Mouse (Mus musculus) embryonic facial prominence, embryonic 13.5 days (tissue): ENCODE results near the gene Enox2. TPM values are rescaled to one million over a fixed set of nuclear protein-coding genes. Genes with fewer than 3 reads are reported as not detected.

Experiments
- ATAC-seq: fragments of 200-750 bp; cut with Nextera tagmentation; 2 replicates; pipeline ENCODE4 v1.8.0; 2017; ENCODE audit warnings: low read depth; ENCODE audit not compliant: insufficient number of reproducible peaks, insufficient read depth, low FRiP score, low TSS enrichment
- H3K27ac ChIP-seq: fragments of 300-500 bp; sonication (generic); 2 replicates; pipeline ENCODE4 v1.5.1; 2015; ENCODE audit warnings: moderate library complexity, mild to moderate bottlenecking, inconsistent platforms
- H3K27me3 ChIP-seq: fragments of 300-500 bp; sonication (generic); 2 replicates; pipeline ENCODE4 v1.6.1; 2015; ENCODE audit warnings: mild to moderate bottlenecking, inconsistent platforms
- H3K36me3 ChIP-seq: fragments of 300-500 bp; sonication (generic); 2 replicates; pipeline ENCODE4 v1.6.1; 2015; ENCODE audit warnings: mild to moderate bottlenecking, inconsistent platforms
- H3K4me1 ChIP-seq: fragments of 300-500 bp; sonication (generic); 2 replicates; pipeline ENCODE4 v1.6.1; 2015; ENCODE audit warnings: inconsistent platforms
- H3K4me2 ChIP-seq: fragments of 300-500 bp; sonication (generic); 2 replicates; pipeline ENCODE4 v1.6.1; 2015; ENCODE audit warnings: moderate library complexity, mild to moderate bottlenecking, inconsistent platforms
- H3K4me3 ChIP-seq: fragments of 300-500 bp; sonication (generic); 2 replicates; pipeline ENCODE4 v1.5.1; 2015; ENCODE audit warnings: mild to moderate bottlenecking, inconsistent platforms
- H3K9ac ChIP-seq: fragments of 300-500 bp; sonication (generic); 2 replicates; pipeline ENCODE4 v1.6.1; 2015; ENCODE audit warnings: mild to moderate bottlenecking, inconsistent platforms
- H3K9me3 ChIP-seq: fragments of 300-500 bp; sonication (generic); 2 replicates; pipeline ENCODE4 v1.6.1; 2016; ENCODE audit warnings: inconsistent platforms
- WGBS: fragments of 180-500 bp; shearing (Covaris S2); methylation state at CpG from one replicate; pipeline ENCODE4 v1.1.7; 2015; ENCODE audit warnings: mixed read lengths; 5-methylcytosine and 5-hydroxymethylcytosine counted together
- polyA plus RNA-seq: library from polyadenylated mRNA; unstranded; fragments of >200 nt; fragmentation: Nextera tagmentation; extraction: Ambion mirVana; gene quantifications from 2 replicates; pipeline ENCODE4 v1.2.1, GENCODE M21; 2015

The Enox2 gene
- polyA plus RNA-seq, result 6.3 and 7.4 TPM in 2 replicates

DNA sequence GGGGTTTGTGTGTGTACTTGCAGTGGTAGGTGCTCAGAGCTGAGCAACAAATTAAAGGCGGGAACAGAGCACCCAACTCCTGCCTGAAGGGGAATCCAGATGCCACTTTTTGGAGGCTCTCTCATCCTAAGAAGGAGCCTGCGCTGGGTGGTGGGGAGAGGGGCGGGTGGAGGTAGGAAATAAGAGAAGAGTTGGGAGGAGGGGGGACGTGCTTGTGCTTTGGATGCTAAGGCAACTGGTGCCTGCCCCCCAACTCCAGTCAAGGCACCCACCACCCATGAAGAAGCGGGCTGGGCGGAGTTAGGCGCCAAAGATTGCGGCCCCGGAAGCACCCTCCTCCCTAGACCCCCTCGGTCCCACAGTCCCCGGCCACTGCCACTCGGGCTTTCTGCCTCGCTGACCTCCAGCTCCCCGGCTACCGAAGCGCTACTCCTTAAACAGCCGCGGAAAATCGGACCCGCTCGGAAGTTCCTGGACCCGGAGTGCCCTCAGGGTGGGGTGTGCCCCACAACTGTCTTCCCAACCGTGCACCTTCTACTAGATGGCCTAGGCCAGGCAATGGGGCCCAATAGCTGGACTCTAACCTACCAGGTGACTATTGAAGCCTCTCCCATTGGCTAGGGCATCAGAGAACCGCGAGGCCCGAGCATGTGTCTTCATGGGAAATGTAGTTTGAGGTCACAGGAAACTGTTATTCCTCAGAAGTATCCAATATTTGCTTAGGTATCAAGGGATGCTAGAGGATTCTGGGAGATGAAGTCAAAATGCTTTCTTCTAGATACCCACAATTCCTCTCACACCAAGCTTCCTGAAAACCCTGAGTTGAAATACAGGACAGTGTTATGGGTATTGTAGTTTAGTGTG is at the start of gene Enox2:
Enox2 (minus strand) TSS at position 560 of the 864 bp plus-strand sequence.
- H3K9ac ChIP-seq, result peak within 1 kb of the TSS; percentile 69
- H3K9me3 ChIP-seq, result no peaks in the 10 kb centered on the region
- peak; percentile 100 for ATAC-seq
- 22% methylated on average over 26 of the region's 26 CpGs for WGBS
- H3K27ac ChIP-seq, result peak within 1 kb of the TSS; percentile 75
- no peaks in the 10 kb centered on the region for H3K4me1 ChIP-seq
- H3K36me3 ChIP-seq, result no peaks in the 10 kb centered on the region
- H3K4me2 ChIP-seq, result peak within 1 kb of the TSS; percentile 55
- H3K27me3 ChIP-seq, result no peaks in the 10 kb centered on the region
- peak within 1 kb of the TSS; percentile 52 for H3K4me3 ChIP-seq

DNA sequence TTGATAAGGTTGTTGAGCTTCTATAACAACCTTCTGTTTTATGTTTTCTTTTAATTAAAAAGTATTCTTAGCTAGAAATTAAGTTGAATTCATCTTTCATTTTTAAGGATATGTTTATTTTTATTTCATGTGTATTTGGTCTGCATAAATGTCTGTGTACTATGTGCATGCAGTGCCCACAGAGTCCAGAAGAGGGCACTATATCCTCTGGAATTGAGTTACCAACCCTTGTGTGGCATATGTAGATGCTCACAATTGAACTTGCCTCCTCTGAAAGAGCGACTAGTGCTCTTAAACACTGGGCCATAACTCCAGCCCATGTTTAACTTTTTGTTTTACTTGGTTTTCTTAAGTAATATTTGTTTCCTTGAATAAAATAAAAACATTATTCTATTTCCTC is 21.4 kb upstream of the Enox2 start:
- Histone ChIP-seq H3K4me2 (no peak overlapping the region), H3K9me3 (no peaks in the 10 kb centered on the region), H3K27me3 (no peaks in the 10 kb centered on the region), H3K4me1 (no peaks in the 10 kb centered on the region), H3K36me3 (no peaks in the 10 kb centered on the region), H3K27ac (no peak overlapping the region), H3K4me3 (no peak overlapping the region), H3K9ac (no peak overlapping the region)
- WGBS, result 41% methylated on average over 1 of the region's 1 CpGs
- ATAC-seq, result no peak

GRCm38 (mm10) chrX:49306659-49307058 is 18.6 kb upstream of the Enox2 start:
- no peak overlapping the region for H3K4me3 ChIP-seq
- no peaks in the 10 kb centered on the region for H3K4me1 ChIP-seq
- no peaks in the 10 kb centered on the region for H3K36me3 ChIP-seq
- no peaks in the 10 kb centered on the region for H3K27me3 ChIP-seq
- ATAC-seq, result no peak
- H3K4me2 ChIP-seq, result no peak overlapping the region
- no peak overlapping the region for H3K9ac ChIP-seq
- no peaks in the 10 kb centered on the region for H3K9me3 ChIP-seq
- 17% methylated on average over 5 of the region's 5 CpGs for WGBS
- H3K27ac ChIP-seq, result no peak overlapping the region

DNA sequence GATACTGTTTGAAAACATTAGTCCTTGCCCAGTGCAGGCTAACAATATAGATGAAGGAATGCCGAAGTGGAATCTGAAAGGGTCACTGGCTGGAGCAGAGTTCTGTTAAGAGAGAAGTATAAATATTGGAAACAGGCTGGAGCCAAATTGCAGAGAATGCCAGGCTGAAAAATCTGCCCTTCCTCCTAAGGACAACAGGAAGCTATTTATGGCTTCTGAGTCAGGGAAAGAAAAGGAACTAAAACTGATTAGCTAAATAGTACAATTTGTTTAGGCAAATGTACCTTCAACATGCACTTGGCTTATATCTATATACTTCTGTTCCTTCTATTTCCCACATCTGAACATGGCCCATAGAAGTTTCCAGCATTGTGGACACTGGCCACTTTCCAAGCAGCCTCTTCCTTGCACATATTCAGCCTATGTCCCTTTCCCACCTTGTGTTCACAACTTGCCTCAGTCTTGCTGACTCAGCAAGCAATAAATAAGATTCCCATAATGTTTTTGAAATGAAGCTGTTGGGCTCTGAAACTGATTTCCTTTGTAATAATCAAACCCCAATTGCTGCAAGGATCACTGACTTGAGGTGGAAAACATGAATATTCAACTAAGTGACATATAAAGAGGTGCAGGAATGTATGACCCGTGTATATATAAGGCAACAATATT is 8.0 kb downstream of the Enox2 start:
- ATAC-seq, result no peak
- Histone ChIP-seq H3K27me3 (no peaks in the 10 kb centered on the region), H3K9me3 (no peaks in the 10 kb centered on the region), H3K4me3 (no peak overlapping the region), H3K36me3 (no peaks in the 10 kb centered on the region), H3K27ac (no peak overlapping the region), H3K4me2 (no peak overlapping the region), H3K4me1 (no peaks in the 10 kb centered on the region), H3K9ac (no peak overlapping the region)
- WGBS, result 70% methylated on average over 2 of the region's 2 CpGs

DNA sequence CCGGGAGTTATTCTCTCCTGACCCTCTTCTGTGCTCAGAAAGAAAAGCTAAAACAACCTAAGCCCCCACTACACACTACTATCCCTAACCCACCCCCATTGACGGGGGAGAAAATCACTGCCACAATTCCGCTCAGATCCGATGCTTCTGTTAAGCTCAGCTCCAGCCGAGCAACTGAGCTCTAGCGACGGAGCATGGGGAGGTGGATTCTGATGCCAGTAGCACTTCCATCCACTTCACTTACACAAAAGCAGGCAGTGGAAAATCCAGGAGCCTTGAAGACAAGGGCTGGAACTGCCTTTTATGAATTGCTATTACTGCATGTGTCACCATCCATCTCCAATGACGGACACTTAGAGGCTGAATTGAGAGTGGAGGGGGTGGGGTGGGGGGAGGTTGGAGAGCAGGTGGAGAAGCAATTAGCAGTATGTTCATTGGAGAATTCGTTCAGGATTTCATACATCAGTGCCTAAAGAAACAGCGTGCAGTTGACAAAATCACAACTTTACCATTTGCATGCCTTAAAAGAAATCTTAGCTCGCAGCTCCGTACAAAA is 14.5 kb downstream of the Enox2 start:
- no peak for ATAC-seq
- Histone ChIP-seq H3K4me2 (no peak overlapping the region), H3K36me3 (no peaks in the 10 kb centered on the region), H3K9me3 (no peaks in the 10 kb centered on the region), H3K27ac (no peak overlapping the region), H3K4me1 (no peaks in the 10 kb centered on the region), H3K27me3 (no peaks in the 10 kb centered on the region), H3K9ac (no peak overlapping the region), H3K4me3 (no peak overlapping the region)
- WGBS, result 66% methylated on average over 12 of the region's 12 CpGs

DNA sequence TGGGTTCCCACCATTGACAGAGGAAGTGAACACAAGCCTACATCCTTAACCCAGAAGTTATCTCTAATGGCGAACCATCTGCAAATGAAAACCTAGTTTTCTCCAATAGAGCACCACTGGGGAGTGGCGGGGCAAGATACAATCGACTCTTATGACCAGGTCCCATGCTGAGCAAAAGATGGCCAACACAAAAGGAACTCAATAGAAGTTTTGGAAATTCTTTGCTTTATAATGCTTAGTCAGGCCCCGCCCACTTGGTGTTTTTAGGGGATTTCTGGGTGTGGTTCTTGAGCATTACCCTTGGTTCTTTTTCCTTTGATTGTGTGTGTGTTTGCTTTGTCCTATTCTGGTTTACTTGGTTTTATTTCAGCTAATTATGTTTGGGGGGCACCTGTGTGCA is 37.2 kb downstream of the Enox2 start:
- Histone ChIP-seq H3K4me2 (no peak overlapping the region), H3K27me3 (no peaks in the 10 kb centered on the region), H3K9me3 (no peaks in the 10 kb centered on the region), H3K4me3 (no peak overlapping the region), H3K4me1 (no peaks in the 10 kb centered on the region), H3K9ac (no peak overlapping the region), H3K27ac (no peak overlapping the region), H3K36me3 (no peaks in the 10 kb centered on the region)
- WGBS, result 89% methylated on average over 4 of the region's 4 CpGs
- ATAC-seq, result no peak

DNA sequence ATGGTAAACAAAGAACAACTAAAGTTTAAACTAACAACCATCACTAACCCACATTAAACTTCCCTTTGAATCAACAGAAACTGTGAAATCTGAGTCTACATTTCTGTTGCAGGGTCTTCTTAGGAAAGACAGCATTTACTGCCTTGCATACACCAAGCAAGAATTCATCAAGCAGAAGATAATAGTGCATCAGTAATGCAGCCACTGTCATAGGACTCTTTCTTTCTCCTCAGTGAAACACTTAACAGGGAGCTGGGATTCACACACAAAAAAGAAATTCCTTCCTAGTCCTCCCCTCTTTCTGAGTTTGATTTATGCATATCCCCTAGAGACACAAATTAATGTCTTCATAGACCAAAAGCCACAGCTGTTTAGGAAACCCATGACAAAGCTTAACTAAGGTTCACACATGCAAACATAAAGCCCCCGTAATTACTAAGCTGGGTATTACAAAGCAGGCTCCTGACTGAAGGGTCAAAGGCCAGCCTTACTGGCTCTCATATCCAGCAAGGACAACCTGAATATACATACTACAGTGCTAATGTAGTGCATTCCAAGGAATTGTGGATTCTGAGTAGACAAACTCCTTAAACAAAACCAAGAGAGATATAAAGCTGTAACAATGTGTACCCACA is 62.1 kb downstream of the Enox2 start:
- Histone ChIP-seq H3K27ac (no peak overlapping the region), H3K36me3 (no peaks in the 10 kb centered on the region), H3K9ac (no peak overlapping the region), H3K4me1 (no peaks in the 10 kb centered on the region), H3K4me3 (no peak overlapping the region), H3K9me3 (no peaks in the 10 kb centered on the region), H3K4me2 (no peak overlapping the region), H3K27me3 (no peaks in the 10 kb centered on the region)
- 36% methylated on average over 1 of the region's 1 CpGs for WGBS
- ATAC-seq, result no peak

- Histone ChIP-seq H3K27me3 (no peaks in the 10 kb centered on the region), H3K36me3 (no peaks in the 10 kb centered on the region), H3K4me2 (no peak overlapping the region), H3K4me3 (no peak overlapping the region), H3K9ac (no peak overlapping the region), H3K9me3 (no peaks in the 10 kb centered on the region), H3K27ac (no peak overlapping the region), H3K4me1 (no peaks in the 10 kb centered on the region)
- 75% methylated on average over 3 of the region's 3 CpGs for WGBS
- ATAC-seq, result no peak
Observed at GRCm38 (mm10) chrX:49216422-49216821, 71.6 kb downstream of the Enox2 start.

DNA sequence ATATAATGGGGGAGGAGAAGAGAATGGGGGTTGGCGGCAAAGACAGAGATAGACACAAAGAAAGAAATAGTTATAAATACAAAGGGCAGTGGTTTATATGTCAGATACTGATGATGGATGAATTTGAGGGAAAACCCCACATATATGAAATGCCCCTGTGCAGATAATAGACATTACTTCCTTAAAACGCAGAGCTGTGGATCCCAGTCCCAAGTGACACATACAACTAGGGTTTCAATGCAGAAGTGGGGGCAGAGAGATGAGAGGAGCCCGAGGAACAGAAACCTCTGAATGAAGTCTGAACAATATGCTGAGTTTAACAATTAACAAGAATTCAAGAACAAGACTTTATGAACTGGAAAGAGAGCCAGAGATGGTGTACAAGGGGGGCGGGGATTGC is 91.7 kb downstream of the Enox2 start:
- ATAC-seq, result no peak

DNA sequence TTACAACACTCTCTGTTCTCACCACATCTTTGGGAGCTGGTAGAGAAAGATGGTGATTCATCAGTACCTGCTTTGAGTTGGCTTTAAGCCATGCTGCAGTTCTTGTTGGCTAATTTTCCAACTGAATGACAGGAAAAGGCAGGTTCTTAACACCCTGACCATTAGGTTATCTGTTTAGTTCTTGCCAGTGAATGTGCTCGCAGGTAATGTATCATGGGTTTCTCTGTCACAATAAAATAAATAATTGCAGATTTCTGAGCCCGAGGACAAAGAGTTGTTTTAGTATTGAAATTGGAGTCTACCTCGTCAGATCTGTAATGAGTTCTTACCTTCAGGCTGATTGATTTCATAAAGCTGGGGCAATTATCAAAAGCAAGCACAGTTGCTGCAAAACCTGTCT is 106.9 kb downstream of the Enox2 start:
- Histone ChIP-seq H3K36me3 (no peaks in the 10 kb centered on the region), H3K27me3 (no peaks in the 10 kb centered on the region), H3K4me2 (no peak overlapping the region), H3K9ac (no peak overlapping the region), H3K4me3 (no peak overlapping the region), H3K4me1 (no peaks in the 10 kb centered on the region), H3K9me3 (no peaks in the 10 kb centered on the region), H3K27ac (no peak overlapping the region)
- WGBS, result 58% methylated on average over 3 of the region's 3 CpGs
- ATAC-seq, result no peak

More for the DNA sequence above, 91.7 kb downstream of the Enox2 start:
- Histone ChIP-seq H3K9ac (no peak overlapping the region), H3K4me3 (no peak overlapping the region), H3K9me3 (no peaks in the 10 kb centered on the region), H3K27me3 (no peaks in the 10 kb centered on the region), H3K27ac (no peak overlapping the region), H3K4me2 (no peak overlapping the region), H3K4me1 (no peaks in the 10 kb centered on the region), H3K36me3 (no peaks in the 10 kb centered on the region)
- 80% methylated on average over 4 of the region's 4 CpGs for WGBS

DNA sequence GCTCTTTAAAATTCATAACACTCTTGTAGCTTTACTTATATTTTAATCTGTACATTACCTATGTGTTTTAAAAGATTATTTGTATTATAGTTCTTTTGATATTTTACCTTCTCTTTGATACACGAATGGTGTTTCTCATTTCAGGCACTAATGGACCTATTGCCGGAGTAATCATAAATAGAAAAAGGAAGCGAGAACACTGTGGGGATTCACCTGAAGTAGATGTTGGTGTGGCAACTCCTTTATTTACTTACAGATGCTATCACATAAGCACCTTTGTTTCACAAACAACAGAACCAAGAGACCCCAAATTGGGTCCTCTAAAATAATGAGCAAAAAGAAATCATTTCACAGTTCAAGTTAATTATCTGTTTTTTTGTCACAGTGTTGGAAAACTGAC is 109.4 kb downstream of the Enox2 start:
- Histone ChIP-seq H3K27me3 (no peaks in the 10 kb centered on the region), H3K27ac (no peak overlapping the region), H3K9ac (no peak overlapping the region), H3K4me3 (no peak overlapping the region), H3K4me1 (no peaks in the 10 kb centered on the region), H3K9me3 (no peaks in the 10 kb centered on the region), H3K36me3 (no peaks in the 10 kb centered on the region), H3K4me2 (no peak overlapping the region)
- ATAC-seq, result no peak
- WGBS, result 87% methylated on average over 3 of the region's 3 CpGs
